Mouse (Mus musculus) intestine, embryonic 15.5 days (tissue): ENCODE measurements around the gene Cdr2l. TPM values are rescaled to one million over a fixed set of nuclear protein-coding genes. Genes with fewer than 3 reads are reported as not detected.
A peak's percentile ranks its signal among the peaks of the same experiment; 100 is the strongest.

Source experiments
- ATAC-seq: fragments of 200-750 bp; cut with Nextera tagmentation; 2 replicates; pipeline ENCODE4 v1.8.0; 2017; ENCODE audit warnings: moderate TSS enrichment, moderate library complexity
- H3K27ac ChIP-seq: fragments of 300-500 bp; sonication (generic); 2 replicates; pipeline ENCODE4 v1.5.1; 2015; ENCODE audit warnings: mild to moderate bottlenecking, inconsistent platforms
- H3K27me3 ChIP-seq: fragments of 300-500 bp; sonication (generic); replicated peaks from 2 replicates; pipeline ENCODE4 v1.6.1; 2015; ENCODE audit warnings: inconsistent platforms
- H3K36me3 ChIP-seq: fragments of 300-500 bp; sonication (generic); 2 replicates; pipeline ENCODE4 v1.6.1; 2015; ENCODE audit warnings: inconsistent platforms
- H3K4me1 ChIP-seq: fragments of 300-500 bp; sonication (generic); replicated peaks from 2 replicates; pipeline ENCODE4 v1.6.1; 2015; ENCODE audit warnings: inconsistent platforms
- H3K4me2 ChIP-seq: fragments of 300-500 bp; sonication (generic); replicated peaks from 2 replicates; pipeline ENCODE4 v1.6.1; 2015; ENCODE audit warnings: mild to moderate bottlenecking, inconsistent platforms
- H3K4me3 ChIP-seq: fragments of 300-500 bp; sonication (generic); replicated peaks from 2 replicates; pipeline ENCODE4 v1.5.1; 2015; ENCODE audit warnings: inconsistent platforms
- H3K9ac ChIP-seq: fragments of 300-500 bp; sonication (generic); 2 replicates; pipeline ENCODE4 v1.6.1; 2015; ENCODE audit warnings: inconsistent platforms
- H3K9me3 ChIP-seq: fragments of 300-500 bp; sonication (generic); 2 replicates; pipeline ENCODE4 v1.6.1; 2016; ENCODE audit warnings: inconsistent platforms
- WGBS: fragments of 180-500 bp; shearing (Covaris S2); methylation state at CpG from one replicate; pipeline ENCODE4 v1.1.7; 2015; 5-methylcytosine and 5-hydroxymethylcytosine counted together
- polyA plus RNA-seq: library from polyadenylated mRNA; unstranded; fragments of >200 nt; fragmentation: Nextera tagmentation; extraction: Ambion mirVana; gene quantifications from 2 replicates; pipeline ENCODE4 v1.2.1, GENCODE M21; 2015

Cdr2l gene
- polyA plus RNA-seq, 1 experiment from 2014 or later, result 7.5 TPM

- Histone ChIP-seq H3K4me2 (no peak overlapping the region), H3K4me3 (no peak overlapping the region), H3K4me1 (peaks cover 6% of the 10 kb centered on the region; the same call in 1 of the 2 replicates), H3K27ac (no peak overlapping the region), H3K27me3 (peaks cover 11% of the 10 kb centered on the region; the same call in 1 of the 2 replicates), H3K9ac (no peak overlapping the region), H3K36me3 (no peaks in the 10 kb centered on the region), H3K9me3 (no peaks in the 10 kb centered on the region)
- WGBS, result 85% methylated on average over 5 of the region's 5 CpGs
- ATAC-seq, result no peak
Measured at GRCm38 (mm10) chr11:115353375-115353774, 28.3 kb upstream of the Cdr2l start.

GRCm38 (mm10) chr11:115354183-115354582, 27.5 kb upstream of the Cdr2l start:
- ATAC-seq, result 0 out of 2 replicates have a peak, but pooled peaks have one; percentile 34
- Histone ChIP-seq H3K4me1 (peaks cover 9% of the 10 kb centered on the region), H3K4me2 (no peak overlapping the region), H3K27ac (no peak overlapping the region), H3K4me3 (no peak overlapping the region), H3K9me3 (no peaks in the 10 kb centered on the region), H3K9ac (no peak overlapping the region), H3K36me3 (no peaks in the 10 kb centered on the region), H3K27me3 (peaks cover 11% of the 10 kb centered on the region; the same call in 1 of the 2 replicates)
- 8% methylated on average over 8 of the region's 8 CpGs for WGBS

DNA sequence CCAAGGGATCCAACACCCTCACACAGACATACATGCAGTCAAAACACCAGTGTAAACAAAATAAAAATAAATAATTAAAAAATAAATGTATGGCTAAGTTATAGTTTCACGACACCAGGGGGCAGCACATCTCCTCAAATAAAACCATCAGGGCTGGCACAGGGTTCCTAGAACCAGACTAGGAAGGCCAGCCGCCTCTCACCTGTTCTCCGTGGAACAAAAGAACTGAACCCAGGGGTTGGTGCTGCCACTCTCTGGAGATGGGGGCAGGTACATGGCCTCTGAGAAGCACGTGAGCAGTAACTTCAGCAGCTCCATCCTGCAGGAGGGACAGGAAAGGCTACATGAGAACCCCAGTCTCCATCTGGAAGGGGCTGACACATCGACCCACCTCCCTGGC, 23.2 kb upstream of the Cdr2l start:
- Histone ChIP-seq H3K4me2 (no peak overlapping the region), H3K36me3 (no peaks in the 10 kb centered on the region), H3K4me3 (no peak overlapping the region), H3K4me1 (peaks cover 13% of the 10 kb centered on the region), H3K27ac (no peak overlapping the region; the same call in 1 of the 2 replicates), H3K27me3 (peaks cover 11% of the 10 kb centered on the region; the same call in 1 of the 2 replicates), H3K9me3 (no peaks in the 10 kb centered on the region), H3K9ac (no peak overlapping the region)
- 20% methylated on average over 5 of the region's 5 CpGs for WGBS
- peak; percentile 34 for ATAC-seq

GRCm38 (mm10) chr11:115359293-115359692, 22.4 kb upstream of the Cdr2l start:
- 34% methylated on average over 3 of the region's 3 CpGs for WGBS
- peak; percentile 57 for ATAC-seq

GRCm38 (mm10) chr11:115359726-115360125, 22.0 kb upstream of the Cdr2l start:
- Histone ChIP-seq H3K27me3 (peaks cover 11% of the 10 kb centered on the region; the same call in 1 of the 2 replicates), H3K4me1 (peaks cover 21% of the 10 kb centered on the region), H3K9ac (no peak overlapping the region), H3K9me3 (no peaks in the 10 kb centered on the region), H3K36me3 (no peaks in the 10 kb centered on the region), H3K27ac (peak overlapping the region; percentile 56), H3K4me3 (no peak overlapping the region), H3K4me2 (peak overlapping the region; percentile 15; the same call in 1 of the 2 replicates)
- WGBS, result 68% methylated on average over 6 of the region's 6 CpGs
- ATAC-seq, result peak; percentile 14; the same call in 1 of the 2 replicates

More at GRCm38 (mm10) chr11:115359293-115359692, 22.4 kb upstream of the Cdr2l start:
- Histone ChIP-seq H3K9ac (no peak overlapping the region), H3K36me3 (no peaks in the 10 kb centered on the region), H3K27me3 (peaks cover 11% of the 10 kb centered on the region; the same call in 1 of the 2 replicates), H3K27ac (peak overlapping the region; percentile 56), H3K4me2 (peak overlapping the region; percentile 15), H3K9me3 (no peaks in the 10 kb centered on the region), H3K4me3 (no peak overlapping the region), H3K4me1 (peaks cover 19% of the 10 kb centered on the region)

DNA sequence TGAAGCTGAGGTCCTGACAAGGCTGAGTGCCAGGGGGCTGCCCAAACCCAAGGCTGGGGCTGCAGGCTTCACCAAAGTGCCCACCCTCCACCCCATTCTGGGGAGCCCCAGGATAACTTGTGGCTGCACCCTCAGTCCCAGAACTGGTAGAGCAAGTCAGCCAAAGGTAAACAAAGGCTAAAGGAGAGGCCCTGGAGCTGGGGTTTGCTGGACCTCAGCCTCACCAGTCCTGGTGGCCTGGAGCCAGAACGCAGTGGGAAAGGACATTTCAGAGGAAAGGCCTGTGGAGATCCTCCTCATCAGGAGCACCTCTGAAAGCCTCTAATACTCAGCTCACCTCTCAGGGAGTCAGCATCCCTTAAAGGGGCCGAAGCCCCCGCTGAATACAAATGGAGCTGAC, 17.6 kb upstream of the Cdr2l start:
- ATAC-seq, result no peak
- H3K4me3 ChIP-seq, result no peak overlapping the region
- no peak overlapping the region for H3K9ac ChIP-seq
- peaks cover 20% of the 10 kb centered on the region for H3K27me3 ChIP-seq
- peaks cover 24% of the 10 kb centered on the region for H3K4me1 ChIP-seq
- no peaks in the 10 kb centered on the region for H3K36me3 ChIP-seq
- no peaks in the 10 kb centered on the region for H3K9me3 ChIP-seq
- H3K4me2 ChIP-seq, result no peak overlapping the region
- no peak overlapping the region for H3K27ac ChIP-seq
- 82% methylated on average over 3 of the region's 3 CpGs for WGBS

DNA sequence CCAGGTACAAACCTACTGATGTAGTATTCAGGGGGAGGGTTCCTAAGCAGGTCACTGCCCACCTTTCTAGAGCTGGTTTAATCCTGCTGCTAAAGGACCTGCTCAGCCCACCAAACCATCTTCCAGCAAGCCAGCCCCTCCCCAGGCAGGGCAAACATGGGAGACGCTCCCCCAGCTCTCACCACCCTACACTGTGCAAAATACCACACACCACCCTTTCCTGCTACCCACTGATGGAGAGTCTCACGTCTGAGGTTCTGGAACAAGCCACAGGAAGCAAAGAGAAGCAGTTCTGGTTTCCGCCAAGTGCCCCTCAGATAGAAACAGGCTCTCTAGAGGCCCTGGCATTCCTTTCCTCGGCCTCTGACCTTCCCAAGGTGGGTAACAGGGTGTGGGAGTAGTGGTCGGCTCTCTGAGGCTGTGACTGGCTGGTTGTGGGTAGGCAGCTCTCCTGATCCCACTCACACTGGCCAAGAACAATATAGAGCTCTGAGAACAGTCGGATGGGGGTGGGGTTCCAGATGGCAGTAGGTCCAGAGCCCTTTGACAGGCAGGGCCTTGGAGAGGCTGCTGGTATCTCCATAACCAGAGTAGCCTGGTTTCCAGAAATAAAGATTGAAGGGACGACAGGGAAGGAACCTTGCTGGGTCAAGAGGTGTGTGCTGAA, 15.5 kb upstream of the Cdr2l start:
- H3K27ac ChIP-seq, result no peak overlapping the region
- peaks cover 20% of the 10 kb centered on the region for H3K27me3 ChIP-seq
- H3K9me3 ChIP-seq, result no peaks in the 10 kb centered on the region
- H3K36me3 ChIP-seq, result no peaks in the 10 kb centered on the region
- H3K4me3 ChIP-seq, result peak overlapping the region; percentile 52; the same call in 1 of the 2 replicates
- H3K4me2 ChIP-seq, result peak overlapping the region; percentile 87
- no peak for ATAC-seq
- peaks cover 18% of the 10 kb centered on the region for H3K4me1 ChIP-seq
- H3K9ac ChIP-seq, result peak overlapping the region; percentile 17; the same call in 1 of the 2 replicates
- 41% methylated on average over 7 of the region's 7 CpGs for WGBS

GRCm38 (mm10) chr11:115366706-115367394, 14.9 kb upstream of the Cdr2l start:
- WGBS, result 5% methylated on average over 27 of the region's 28 CpGs
- H3K27me3 ChIP-seq, result peaks cover 20% of the 10 kb centered on the region
- H3K9me3 ChIP-seq, result no peaks in the 10 kb centered on the region
- peak; percentile 65 for ATAC-seq
- H3K4me2 ChIP-seq, result peak overlapping the region; percentile 87
- H3K27ac ChIP-seq, result no peak overlapping the region
- H3K4me1 ChIP-seq, result peaks cover 18% of the 10 kb centered on the region
- H3K36me3 ChIP-seq, result no peaks in the 10 kb centered on the region
- H3K4me3 ChIP-seq, result peak overlapping the region; percentile 52
- H3K9ac ChIP-seq, result peak overlapping the region; percentile 65

DNA sequence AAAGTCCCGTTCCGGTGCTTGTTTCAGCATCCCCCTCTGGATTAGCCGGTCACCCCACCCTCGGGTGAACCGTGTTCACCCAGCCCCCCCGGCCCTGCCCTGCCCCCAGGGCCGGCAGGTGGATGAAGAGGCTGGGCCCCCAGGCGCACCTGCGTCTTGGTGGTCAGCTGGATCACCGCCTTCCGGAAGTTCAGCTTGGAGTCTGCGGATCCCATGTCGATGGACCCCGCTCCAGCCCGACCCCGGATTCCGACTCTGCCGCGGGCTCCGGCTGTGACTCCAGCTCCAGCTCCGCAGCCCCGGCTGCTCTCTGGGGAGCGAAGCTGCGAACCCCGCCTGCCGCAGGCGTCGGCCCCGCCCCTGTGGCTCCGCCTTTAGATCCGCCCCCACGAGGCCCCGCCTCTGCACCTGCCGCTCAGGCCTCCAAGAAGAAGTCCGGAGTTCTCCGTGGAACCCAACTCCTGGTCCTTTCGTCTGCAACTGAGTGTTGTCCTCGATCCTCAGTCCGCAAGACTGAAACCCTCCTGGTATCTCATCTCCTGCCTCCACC, 14.2 kb upstream of the Cdr2l start, which contains the start of gene Hid1:
Gene Hid1, minus strand, starts transcription at position 362 of the 550 bp plus-strand sequence.
- H3K27me3 ChIP-seq, result peaks cover 20% of the 10 kb centered on the region
- H3K4me3 ChIP-seq, result peak within 1 kb of the TSS; percentile 52
- peaks cover 18% of the 10 kb centered on the region for H3K4me1 ChIP-seq
- H3K36me3 ChIP-seq, result no peaks in the 10 kb centered on the region
- H3K27ac ChIP-seq, result no peak within 1 kb of the TSS
- no peaks in the 10 kb centered on the region for H3K9me3 ChIP-seq
- ATAC-seq, result peak; percentile 91
- peak within 1 kb of the TSS; percentile 87 for H3K4me2 ChIP-seq
- H3K9ac ChIP-seq, result peak within 1 kb of the TSS; percentile 65
- WGBS, result under 1% methylated on average over 39 of the region's 39 CpGs

- Histone ChIP-seq H3K9me3 (no peaks in the 10 kb centered on the region), H3K27ac (no peak overlapping the region), H3K36me3 (no peaks in the 10 kb centered on the region), H3K4me1 (peaks cover 16% of the 10 kb centered on the region), H3K4me2 (no peak overlapping the region), H3K9ac (no peak overlapping the region), H3K4me3 (no peak overlapping the region), H3K27me3 (peaks cover 23% of the 10 kb centered on the region)
- no peak for ATAC-seq
- WGBS, result 62% methylated on average over 7 of the region's 7 CpGs
Measured at GRCm38 (mm10) chr11:115370368-115370767, 11.3 kb upstream of the Cdr2l start.

DNA sequence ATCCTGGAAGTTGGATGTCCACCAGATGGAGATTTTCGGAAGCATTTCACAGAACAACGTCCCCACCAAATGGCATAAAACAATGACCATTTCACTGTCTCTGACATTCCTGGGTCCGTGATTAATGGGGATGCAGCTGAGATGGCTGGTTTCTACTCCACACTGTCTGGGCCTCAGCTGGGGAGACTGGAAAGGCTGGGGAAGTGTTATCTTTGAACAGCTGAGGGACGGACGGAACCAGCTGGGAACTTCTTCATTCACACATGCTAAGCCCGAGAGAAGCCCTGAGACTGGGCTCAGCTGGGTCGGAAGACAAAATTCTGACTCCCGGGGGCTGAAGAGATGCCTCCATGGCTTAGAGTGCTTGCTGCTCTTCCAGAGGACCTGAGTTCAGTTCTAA, 10.4 kb upstream of the Cdr2l start:
- H3K36me3 ChIP-seq, result no peaks in the 10 kb centered on the region
- H3K27me3 ChIP-seq, result peaks cover 17% of the 10 kb centered on the region
- peaks cover 16% of the 10 kb centered on the region for H3K4me1 ChIP-seq
- no peak overlapping the region for H3K4me3 ChIP-seq
- no peak for ATAC-seq
- no peak overlapping the region for H3K27ac ChIP-seq
- H3K4me2 ChIP-seq, result no peak overlapping the region
- 60% methylated on average over 8 of the region's 8 CpGs for WGBS
- H3K9me3 ChIP-seq, result no peaks in the 10 kb centered on the region
- no peak overlapping the region for H3K9ac ChIP-seq

- Histone ChIP-seq H3K4me3 (no peak overlapping the region), H3K27ac (no peak overlapping the region), H3K9me3 (no peaks in the 10 kb centered on the region), H3K4me1 (peaks cover 12% of the 10 kb centered on the region), H3K36me3 (no peaks in the 10 kb centered on the region), H3K4me2 (no peak overlapping the region), H3K9ac (no peak overlapping the region), H3K27me3 (peaks cover 10% of the 10 kb centered on the region)
- ATAC-seq, result no peak
- 60% methylated on average over 1 of the region's 1 CpGs for WGBS
Measured at GRCm38 (mm10) chr11:115372015-115372414, 9.7 kb upstream of the Cdr2l start.
